In the genomic region with DNA sequence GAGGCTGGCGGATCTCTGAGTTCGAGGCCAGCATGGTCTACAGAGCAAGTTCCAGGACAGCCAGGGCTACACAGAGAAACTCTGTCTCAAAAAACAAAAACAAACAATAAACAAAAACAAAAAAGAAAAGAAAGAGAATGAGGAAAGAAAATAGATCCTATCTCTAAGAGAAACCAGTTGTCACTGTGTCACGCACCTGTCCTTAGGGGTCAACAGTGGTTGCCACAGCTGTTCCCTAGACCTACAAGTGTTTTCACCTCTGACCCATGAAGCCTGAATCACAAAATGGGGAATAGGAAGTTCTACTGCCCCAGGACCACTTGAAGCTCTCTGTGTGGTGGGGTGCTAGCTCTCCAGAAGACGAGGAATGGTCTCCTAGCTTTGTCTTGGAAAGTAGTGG, we compare ENCODE assay signal across 33 mouse cellular contexts. TPM values are rescaled to one million over a fixed set of nuclear protein-coding genes. Genes with fewer than 3 reads are reported as not detected.
"Had no signal": no experiment of that assay in that cellular context is flagged by ENCODE, and none has a peak within 500 bp of the region (broad histone marks: within the 10 kb centered on the region; RNA-seq: fewer than 3 reads in every experiment).

No protein-coding gene starts in this region.

- H3K4me1 ChIP-seq: limb, embryonic 10.5 days; liver, embryonic 12.5 days; liver, embryonic 15.5 days; midbrain, embryonic 13.5 days; midbrain, embryonic 15.5 days; neural tube, embryonic 12.5 days had no signal

- H3K27ac ChIP-seq: left cerebral cortex, adult 2 months; limb, embryonic 10.5 days; limb, embryonic 12.5 days; limb, embryonic 13.5 days; limb, embryonic 15.5 days; liver, embryonic 12.5 days; liver, embryonic 13.5 days; liver, embryonic 14.5 days; liver, embryonic 15.5 days; lung, embryonic 15.5 days; macrophage; midbrain, embryonic 12.5 days; midbrain, embryonic 13.5 days; midbrain, embryonic 15.5 days; neural tube, embryonic 12.5 days had no signal

- H3K4me3 ChIP-seq: left cerebral cortex, adult 2 months; limb, embryonic 10.5 days; limb, embryonic 12.5 days; limb, embryonic 13.5 days; limb, embryonic 15.5 days; liver, embryonic 12.5 days; liver, embryonic 13.5 days; liver, embryonic 15.5 days; lung, embryonic 15.5 days; megakaryocyte, embryonic 14.5 days; midbrain, embryonic 10.5 days; midbrain, embryonic 12.5 days; midbrain, embryonic 13.5 days; midbrain, embryonic 15.5 days; neural tube, embryonic 12.5 days had no signal

- ATAC-seq: liver, embryonic 12.5 days; midbrain, embryonic 13.5 days; midbrain, embryonic 15.5 days; midbrain, embryonic 16.5 days had no signal

- H3K4me2 ChIP-seq: limb, embryonic 12.5 days; limb, embryonic 13.5 days; limb, embryonic 15.5 days; liver, embryonic 11.5 days; liver, embryonic 12.5 days; liver, embryonic 13.5 days; liver, embryonic 15.5 days; lung, embryonic 14.5 days; lung, embryonic 15.5 days; midbrain, embryonic 11.5 days; midbrain, embryonic 12.5 days; midbrain, embryonic 13.5 days; midbrain, embryonic 15.5 days; neural tube, embryonic 12.5 days had no signal

- H3K27me3 ChIP-seq: limb, embryonic 12.5 days; limb, embryonic 13.5 days; limb, embryonic 15.5 days; liver, embryonic 13.5 days; liver, embryonic 15.5 days; lung, embryonic 15.5 days; midbrain, embryonic 12.5 days; midbrain, embryonic 13.5 days; midbrain, embryonic 15.5 days; neural tube, embryonic 12.5 days had no signal

- H3K36me3 ChIP-seq: limb, embryonic 10.5 days; limb, embryonic 12.5 days; limb, embryonic 13.5 days; limb, embryonic 15.5 days; liver, embryonic 12.5 days; liver, embryonic 13.5 days; liver, embryonic 15.5 days; lung, embryonic 15.5 days; midbrain, embryonic 10.5 days; midbrain, embryonic 12.5 days; midbrain, embryonic 13.5 days; midbrain, embryonic 15.5 days; neural tube, embryonic 12.5 days had no signal

- H3K9me3 ChIP-seq: limb, embryonic 10.5 days; limb, embryonic 12.5 days; limb, embryonic 13.5 days; limb, embryonic 15.5 days; liver, embryonic 12.5 days; liver, embryonic 13.5 days; liver, embryonic 15.5 days; lung, embryonic 15.5 days; megakaryocyte, embryonic 14.5 days; midbrain, embryonic 10.5 days; midbrain, embryonic 12.5 days; midbrain, embryonic 13.5 days; midbrain, embryonic 15.5 days; neural tube, embryonic 12.5 days had no signal

- DNase-seq: left cerebral cortex, postnatal 4 days; liver; liver, embryonic 13.5 days; lung, adult 18-20 months; lung, adult 2 months; lung, embryonic 14.5 days; lung, postnatal 10 days; lung, postnatal 14 days; lung, postnatal 36 days; lung, postnatal 4 days; midbrain, embryonic 14.5 days had no signal

- H3K9ac ChIP-seq: limb, embryonic 12.5 days; limb, embryonic 13.5 days; limb, embryonic 15.5 days; liver, embryonic 12.5 days; liver, embryonic 13.5 days; liver, embryonic 14.5 days; liver, embryonic 15.5 days; lung, embryonic 14.5 days; lung, embryonic 15.5 days; midbrain, embryonic 12.5 days; midbrain, embryonic 13.5 days; midbrain, embryonic 15.5 days; neural tube, embryonic 12.5 days had no signal

RNA-seq across cellular contexts. Expression of a gene that starts 58.4 kb away (rescaled TPM):
- total RNA-seq: monocyte, adult 5-6 weeks had no signal
- polyA plus RNA-seq: limb, embryonic 11.5 days; liver, embryonic 15.5 days; lung, embryonic 14.5 days; midbrain, embryonic 11.5 days; neural tube, embryonic 11.5 days had no signal
